Mouse (Mus musculus): ENCODE data around the gene D17Wsu92e. TPM values are rescaled to one million over a fixed set of nuclear protein-coding genes. Genes with fewer than 3 reads are reported as not detected.

The D17Wsu92e gene
- polyA plus RNA-seq, 1 experiment from 2014 or later = 20.3 TPM

GRCm38 (mm10) chr17:27803752-27804151 is 16.7 kb downstream of the D17Wsu92e start:
- Histone ChIP-seq H3K9ac (replicated peaks; ENCODE audit: low read depth) (no peak overlapping the region), H3K9me3 (ENCODE audit: low read length) (no peaks in the 10 kb centered on the region), H3K4me3 (ENCODE audit: low read depth, low read length) (no peak overlapping the region), H3K36me3 (ENCODE audit: insufficient read depth, low read length) (no peaks in the 10 kb centered on the region), H3K27ac (ENCODE audit: low read length) (no peak overlapping the region), H3K4me1 (ENCODE audit: insufficient read depth, low read depth, low read length) (peaks cover 20% of the 10 kb centered on the region; the same call in 1 of the 2 replicates), H3K27me3 (replicated peaks; ENCODE audit: insufficient read depth, low read length) (no peaks in the 10 kb centered on the region), H3K4me2 (replicated peaks; ENCODE audit: low read depth, low read length) (no peak overlapping the region)
- 67% methylated on average over 4 of the region's 4 CpGs for WGBS
- DNase-seq (ENCODE audit: low spot score) = no peak
- TF ChIP-seq EP300 (IDR thresholded peaks at IDR 0.05) = no peak
- TF ChIP-seq CTCF (IDR thresholded peaks at IDR 0.05) = peak; percentile 34
- no peak for ATAC-seq

GRCm38 (mm10) chr17:27800710-27801648 is 19.5 kb downstream of the D17Wsu92e start:
- ATAC-seq (no peak), DNase-seq (ENCODE audit: low spot score) (no peak)
- Histone ChIP-seq H3K4me1 (ENCODE audit: insufficient read depth, low read depth, low read length) (peaks cover 37% of the 10 kb centered on the region), H3K4me3 (ENCODE audit: low read depth, low read length) (no peak overlapping the region), H3K36me3 (ENCODE audit: insufficient read depth, low read length) (no peaks in the 10 kb centered on the region), H3K27ac (ENCODE audit: low read length) (peak overlapping the region; percentile 62; the same call in 1 of the 2 replicates), H3K9ac (replicated peaks; ENCODE audit: low read depth) (no peak overlapping the region), H3K9me3 (ENCODE audit: low read length) (no peaks in the 10 kb centered on the region), H3K4me2 (replicated peaks; ENCODE audit: low read depth, low read length) (no peak overlapping the region), H3K27me3 (replicated peaks; ENCODE audit: insufficient read depth, low read length) (no peaks in the 10 kb centered on the region)
- TF ChIP-seq CTCF (IDR thresholded peaks at IDR 0.05) (peak; percentile 49), EP300 (IDR thresholded peaks at IDR 0.05) (no peak)
- 59% methylated on average over 9 of the region's 9 CpGs for WGBS

GRCm38 (mm10) chr17:27799771-27800584 is 20.5 kb downstream of the D17Wsu92e start:
- H3K9ac ChIP-seq (replicated peaks; ENCODE audit: low read depth) = 0 out of 2 replicates have a peak overlapping the region, but pooled peaks have one; percentile 8
- H3K27me3 ChIP-seq (replicated peaks; ENCODE audit: insufficient read depth, low read length) = no peaks in the 10 kb centered on the region
- H3K9me3 ChIP-seq (ENCODE audit: low read length) = no peaks in the 10 kb centered on the region
- ATAC-seq (peak; percentile 68), DNase-seq (ENCODE audit: low spot score) (peak; percentile 72)
- no peak overlapping the region for H3K4me3 ChIP-seq (ENCODE audit: low read depth, low read length)
- H3K27ac ChIP-seq (ENCODE audit: low read length) = peak overlapping the region; percentile 81
- TF ChIP-seq EP300 (IDR thresholded peaks at IDR 0.05) (no peak), CTCF (IDR thresholded peaks at IDR 0.05) (no peak)
- no peak overlapping the region for H3K4me2 ChIP-seq (replicated peaks; ENCODE audit: low read depth, low read length)
- no peaks in the 10 kb centered on the region for H3K36me3 ChIP-seq (ENCODE audit: insufficient read depth, low read length)
- H3K4me1 ChIP-seq (ENCODE audit: insufficient read depth, low read depth, low read length) = peaks cover 31% of the 10 kb centered on the region
- 17% methylated on average over 16 of the region's 16 CpGs for WGBS

- Histone ChIP-seq H3K4me3 (ENCODE audit: low read depth, low read length) (no peak overlapping the region), H3K4me2 (replicated peaks; ENCODE audit: low read depth, low read length) (peak overlapping the region; percentile 23; the same call in 1 of the 2 replicates), H3K9ac (replicated peaks; ENCODE audit: low read depth) (0 out of 2 replicates have a peak overlapping the region, but pooled peaks have one; percentile 3), H3K36me3 (ENCODE audit: insufficient read depth, low read length) (no peaks in the 10 kb centered on the region), H3K9me3 (ENCODE audit: low read length) (no peaks in the 10 kb centered on the region), H3K4me1 (ENCODE audit: insufficient read depth, low read depth, low read length) (peaks cover 26% of the 10 kb centered on the region), H3K27ac (ENCODE audit: low read length) (peak overlapping the region; percentile 66), H3K27me3 (replicated peaks; ENCODE audit: insufficient read depth, low read length) (no peaks in the 10 kb centered on the region)
- ATAC-seq = peak; percentile 29
- DNase-seq (ENCODE audit: low spot score) = peak; percentile 68
- TF ChIP-seq CTCF (IDR thresholded peaks at IDR 0.05) (no peak), EP300 (IDR thresholded peaks at IDR 0.05) (no peak)
- whole genome bisulfite sequencing = 22% methylated on average over 11 of the region's 11 CpGs
These were observed 23.0 kb downstream of the D17Wsu92e start for GRCm38 (mm10) chr17:27797341-27797872.

DNA sequence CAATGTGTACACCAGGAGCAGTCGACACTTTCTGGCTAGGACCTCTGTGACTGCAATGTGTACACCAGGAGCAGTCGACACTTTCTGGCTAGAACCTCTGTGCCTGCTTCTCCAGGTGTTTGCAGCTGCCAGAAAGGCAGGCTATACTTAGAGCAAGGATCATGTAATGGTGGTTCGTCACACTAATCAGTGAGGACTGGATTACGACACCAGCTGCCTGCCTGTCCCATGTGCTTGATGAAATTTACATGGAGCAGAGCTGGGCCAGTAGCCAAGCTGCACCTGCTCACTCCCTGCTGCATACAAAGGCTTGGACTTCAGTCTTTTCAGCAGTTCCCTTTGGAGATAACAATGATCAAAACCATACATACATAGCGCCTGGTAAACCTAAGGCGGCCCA is 23.7 kb downstream of the D17Wsu92e start:
- peak; percentile 88 for DNase-seq (ENCODE audit: low spot score)
- TF ChIP-seq CTCF (IDR thresholded peaks at IDR 0.05) (no peak), EP300 (IDR thresholded peaks at IDR 0.05) (0 out of 2 replicates have a peak, but pooled peaks have one; percentile 18)
- Histone ChIP-seq H3K27ac (ENCODE audit: low read length) (peak overlapping the region; percentile 66), H3K4me1 (ENCODE audit: insufficient read depth, low read depth, low read length) (peaks cover 26% of the 10 kb centered on the region), H3K27me3 (replicated peaks; ENCODE audit: insufficient read depth, low read length) (no peaks in the 10 kb centered on the region), H3K9ac (replicated peaks; ENCODE audit: low read depth) (no peak overlapping the region), H3K4me2 (replicated peaks; ENCODE audit: low read depth, low read length) (peak overlapping the region; percentile 23; the same call in 1 of the 2 replicates), H3K36me3 (ENCODE audit: insufficient read depth, low read length) (no peaks in the 10 kb centered on the region), H3K9me3 (ENCODE audit: low read length) (no peaks in the 10 kb centered on the region), H3K4me3 (ENCODE audit: low read depth, low read length) (no peak overlapping the region)
- 50% methylated on average over 6 of the region's 6 CpGs for WGBS
- ATAC-seq = peak; percentile 68
